Mouse (Mus musculus) effector memory CD4-positive, alpha-beta T cell, adult 5 months (primary cell): ENCODE data around the gene Dapk3. TPM values are rescaled to one million over a fixed set of nuclear protein-coding genes. Genes with fewer than 3 reads are reported as not detected.

ENCODE experiments used
- polyA plus RNA-seq: library from polyadenylated mRNA; unstranded; fragments of 100-300 nt; shearing (Covaris generic); gene quantifications from one replicate; pipeline ENCODE4 v1.2.1, GENCODE M21; 2017

Dapk3 gene
- polyA plus RNA-seq = 90.2 TPM

DNA sequence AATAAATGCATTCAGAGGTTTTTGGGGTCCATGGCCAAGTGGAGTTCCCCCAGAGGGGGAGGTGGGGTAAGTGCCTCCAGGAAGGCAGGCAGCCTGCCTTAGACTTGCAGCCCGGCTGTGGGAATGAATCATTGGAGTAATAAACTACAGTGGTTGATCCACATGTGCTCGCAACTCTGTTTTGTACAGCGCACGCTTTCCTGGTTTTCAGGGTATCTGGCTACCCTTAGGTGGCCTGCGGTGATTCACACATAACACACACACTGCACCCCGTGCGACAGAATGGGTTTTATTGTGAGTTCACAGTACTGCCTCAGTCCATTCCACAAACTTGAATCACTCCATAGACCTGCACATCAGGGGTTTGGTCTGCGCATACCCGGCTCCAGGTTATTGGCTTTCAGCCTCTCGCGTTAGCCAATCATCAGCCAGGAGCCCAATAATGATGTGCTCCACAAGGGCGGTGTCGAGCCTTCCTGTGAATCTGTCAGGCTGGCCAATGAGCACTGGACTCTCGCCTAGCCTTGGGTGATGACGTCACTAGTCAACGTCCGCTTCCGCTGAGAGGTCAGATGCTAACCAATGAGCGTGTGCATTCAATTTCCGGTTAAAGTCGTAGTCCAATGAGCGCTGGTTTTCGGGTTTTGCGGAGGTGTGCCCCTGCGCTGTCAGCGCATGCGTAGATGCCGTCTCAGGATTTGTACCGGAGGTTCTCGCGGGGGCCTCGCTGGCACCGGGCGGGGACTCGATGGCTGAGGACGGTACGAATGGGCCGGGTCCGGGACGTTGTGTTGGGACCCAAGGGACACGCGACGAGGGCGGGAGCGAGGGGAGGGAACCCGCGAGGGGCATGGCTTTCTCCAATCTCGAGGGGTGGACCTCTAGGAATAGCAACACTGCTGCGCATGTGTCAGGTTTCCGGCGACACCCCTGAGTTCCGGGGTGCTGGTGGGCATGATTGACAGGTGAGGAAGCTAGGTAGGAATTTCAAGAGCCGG, at the start of gene Dapk3:
Gene Dapk3 (plus strand): TSS at position 670 of the 998 bp plus-strand sequence.

DNA sequence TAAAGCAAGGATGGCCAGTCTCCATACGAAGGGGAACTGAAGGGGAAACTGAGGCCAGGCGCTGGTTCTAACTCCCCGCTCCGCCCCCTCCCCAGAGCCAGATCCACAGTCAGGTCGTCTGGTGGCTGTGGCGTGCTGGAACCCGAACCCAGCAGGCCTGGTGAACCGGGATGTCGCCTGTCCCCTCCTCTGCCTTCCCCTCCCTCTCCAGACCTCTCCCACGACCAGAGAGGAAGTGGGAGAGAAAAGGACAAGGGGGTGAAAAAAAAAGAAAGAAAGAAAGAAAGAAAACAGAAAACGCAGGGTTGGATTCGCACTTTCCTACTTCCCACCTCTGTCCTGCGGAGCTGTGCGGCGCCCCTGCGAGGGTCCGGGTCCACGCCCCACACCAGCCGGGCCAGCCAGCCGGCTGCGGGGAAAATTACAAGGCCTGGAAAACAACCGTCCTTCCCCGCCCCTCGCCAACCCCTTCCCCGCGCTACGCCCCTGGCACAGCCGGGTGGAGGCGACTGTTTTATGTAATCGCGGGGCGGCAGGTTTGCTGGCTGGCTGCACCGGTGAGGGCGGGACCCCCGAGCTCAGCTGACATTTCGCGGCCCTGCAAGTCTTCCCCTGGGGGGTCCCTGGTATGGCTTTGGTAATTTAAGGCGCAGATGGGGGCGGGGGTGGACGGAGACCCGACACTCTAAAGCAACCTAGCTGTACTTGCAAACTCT, 47.7 kb upstream of the Dapk3 start, which contains the start of gene Zbtb7a:
Gene Zbtb7a (plus strand): TSS at position 255 of the 716 bp plus-strand sequence.

DNA sequence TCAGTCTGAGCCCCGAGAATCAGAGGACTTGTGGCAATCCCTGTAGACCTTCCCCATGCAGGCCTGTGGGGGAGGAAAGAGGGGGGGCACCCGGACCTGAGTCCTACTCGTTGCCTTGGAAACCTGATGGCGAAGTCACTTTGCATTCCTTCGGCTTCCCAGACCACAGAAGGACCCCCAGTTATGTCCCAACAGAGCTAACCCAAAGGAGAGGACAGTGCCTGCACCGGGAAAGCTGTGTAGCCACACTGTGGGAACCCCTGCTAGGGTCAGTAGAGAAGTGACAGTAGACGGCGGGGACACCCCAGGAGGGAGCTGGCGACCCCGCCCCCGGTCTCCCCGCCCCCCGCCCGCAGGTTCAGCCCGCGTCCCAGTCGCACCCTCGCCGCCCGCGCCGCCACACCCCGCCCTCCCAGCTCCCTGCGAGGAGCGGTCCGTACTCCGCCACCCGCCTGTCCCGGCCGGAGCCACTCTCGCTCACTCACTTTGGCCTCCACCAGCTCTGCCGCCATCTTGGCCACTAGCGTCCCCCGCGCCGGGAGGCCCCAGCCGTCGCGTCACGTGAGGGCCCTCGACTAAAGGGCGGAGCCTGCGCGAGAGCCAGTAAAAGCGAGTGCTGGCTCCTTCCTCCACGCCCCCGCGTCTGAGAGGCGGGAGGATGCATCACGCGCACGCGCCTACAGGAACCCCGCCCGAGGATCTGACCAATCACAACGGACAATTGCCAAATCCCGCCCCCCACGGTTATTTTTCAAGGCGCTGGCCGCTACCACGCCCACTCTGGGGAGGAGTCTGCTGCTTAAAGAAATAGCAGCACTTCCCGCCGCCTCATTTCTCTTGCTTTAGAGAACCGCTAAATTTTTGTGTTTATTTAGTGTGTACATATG, 15.4 kb upstream of the Dapk3 start, which contains the start of gene Pias4:
Gene Pias4 (minus strand): TSS at position 724 of the 887 bp plus-strand sequence.

DNA sequence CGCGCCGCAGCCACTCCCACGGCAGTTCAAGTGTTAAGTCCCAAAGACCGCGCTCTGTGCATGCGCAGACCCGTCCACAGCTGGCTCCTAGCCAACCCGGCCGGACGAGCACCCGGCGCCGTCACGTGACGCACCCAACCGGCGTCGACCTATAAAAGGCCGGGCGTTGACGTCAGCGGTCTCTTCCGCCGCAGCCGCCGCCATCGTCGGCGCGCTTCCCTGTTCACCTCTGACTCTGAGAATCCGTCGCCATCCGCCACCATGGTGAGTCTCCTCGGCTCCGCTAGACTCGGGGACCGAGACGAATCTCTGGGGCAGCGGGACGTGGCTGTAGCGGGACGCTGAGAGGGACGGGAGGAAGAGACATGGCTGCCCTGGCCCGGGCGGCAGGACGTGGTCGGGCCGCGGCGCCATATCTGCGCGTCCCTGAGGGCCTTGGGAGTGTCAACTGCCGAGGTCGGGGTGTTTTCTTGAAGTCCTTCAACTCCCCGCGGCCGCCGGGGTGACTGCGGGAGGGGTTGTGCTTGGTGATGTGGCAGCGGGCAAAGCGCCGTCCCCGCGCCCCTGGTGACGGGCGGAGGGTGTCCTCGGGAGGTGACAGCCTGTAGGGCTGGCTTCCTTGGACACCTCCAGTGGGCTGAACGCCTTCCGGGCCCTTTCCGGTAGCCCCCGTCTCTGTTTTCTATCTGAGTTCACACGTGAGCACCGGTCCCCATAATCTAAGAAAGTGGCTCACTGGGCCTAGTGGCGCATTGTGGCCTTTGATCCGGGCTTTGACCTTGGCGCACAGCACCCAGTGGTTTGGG, 6.1 kb upstream of the Dapk3 start, which contains the start of gene Eef2:
Gene Eef2 (plus strand): TSS at position 166 of the 806 bp plus-strand sequence.

DNA sequence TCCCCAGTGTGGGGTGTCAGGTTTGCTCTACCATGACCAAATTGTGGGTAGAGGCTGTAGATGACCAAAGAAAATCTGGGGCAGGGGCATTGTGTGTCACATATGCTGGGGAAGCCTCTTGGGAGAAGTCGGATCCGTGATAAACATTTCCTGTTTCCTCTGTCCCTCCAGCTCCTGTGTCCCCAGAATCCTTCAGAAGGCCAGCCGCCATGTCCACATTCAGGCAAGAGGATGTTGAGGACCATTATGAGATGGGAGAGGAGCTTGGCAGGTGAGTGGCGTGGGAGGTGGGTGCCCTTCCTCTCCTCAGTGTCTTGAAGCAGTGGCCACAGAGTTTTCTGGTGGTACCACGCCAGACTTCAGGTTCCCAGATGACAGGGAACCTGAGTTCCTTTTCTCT, 1.0 kb downstream of the Dapk3 start, which contains the start of gene 4930442H23Rik:
Gene 4930442H23Rik (minus strand): TSS at position 45 of the 400 bp plus-strand sequence.

DNA sequence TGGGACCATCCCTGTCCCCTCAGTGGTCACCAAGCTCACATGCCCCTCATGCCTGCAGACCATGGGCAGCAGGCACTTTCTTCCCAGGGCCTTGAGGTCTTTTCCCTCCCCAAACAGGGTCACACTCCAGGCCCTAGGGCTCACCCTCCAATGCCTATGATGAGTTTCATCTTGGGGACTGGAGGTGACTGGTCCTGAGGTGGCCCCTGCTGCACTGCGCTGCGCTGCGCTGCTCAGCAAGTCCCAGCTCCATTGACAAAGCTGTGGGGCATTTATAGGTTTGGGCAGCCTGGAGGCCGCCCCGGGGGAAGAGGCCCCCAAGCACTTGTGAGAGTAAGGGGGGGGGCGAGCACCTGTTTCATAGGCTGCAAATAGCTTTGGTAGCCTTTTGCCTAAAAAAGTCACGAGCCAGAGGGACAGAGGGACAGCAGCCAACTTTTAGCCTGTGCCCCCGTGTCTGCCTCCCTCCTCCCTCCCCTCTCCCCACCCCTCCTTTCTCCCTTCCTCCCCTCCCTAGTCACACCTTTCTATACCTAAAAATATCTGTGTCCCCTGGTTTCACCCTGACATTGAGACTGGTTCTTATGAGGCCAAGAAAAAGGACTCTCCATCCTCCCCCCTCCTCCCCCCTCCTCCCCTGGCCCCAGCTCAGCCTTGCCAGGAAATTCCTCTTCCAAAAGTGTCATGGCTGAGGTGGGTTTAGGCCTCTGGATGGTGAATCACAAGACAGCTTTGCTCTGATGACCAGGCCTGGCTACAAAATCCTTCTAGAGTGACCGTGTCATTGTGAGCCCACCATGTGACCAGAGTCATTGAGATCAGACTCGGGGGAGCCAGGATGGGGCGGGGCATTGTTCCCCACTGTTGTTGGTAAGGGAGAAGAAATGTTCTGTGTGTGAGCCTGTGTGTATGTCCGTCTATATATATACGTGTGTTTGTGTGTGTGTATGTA, 19.3 kb downstream of the Dapk3 start, which contains the start of gene Nmrk2:
Gene Nmrk2 (minus strand): TSS at position 245 of the 952 bp plus-strand sequence.

DNA sequence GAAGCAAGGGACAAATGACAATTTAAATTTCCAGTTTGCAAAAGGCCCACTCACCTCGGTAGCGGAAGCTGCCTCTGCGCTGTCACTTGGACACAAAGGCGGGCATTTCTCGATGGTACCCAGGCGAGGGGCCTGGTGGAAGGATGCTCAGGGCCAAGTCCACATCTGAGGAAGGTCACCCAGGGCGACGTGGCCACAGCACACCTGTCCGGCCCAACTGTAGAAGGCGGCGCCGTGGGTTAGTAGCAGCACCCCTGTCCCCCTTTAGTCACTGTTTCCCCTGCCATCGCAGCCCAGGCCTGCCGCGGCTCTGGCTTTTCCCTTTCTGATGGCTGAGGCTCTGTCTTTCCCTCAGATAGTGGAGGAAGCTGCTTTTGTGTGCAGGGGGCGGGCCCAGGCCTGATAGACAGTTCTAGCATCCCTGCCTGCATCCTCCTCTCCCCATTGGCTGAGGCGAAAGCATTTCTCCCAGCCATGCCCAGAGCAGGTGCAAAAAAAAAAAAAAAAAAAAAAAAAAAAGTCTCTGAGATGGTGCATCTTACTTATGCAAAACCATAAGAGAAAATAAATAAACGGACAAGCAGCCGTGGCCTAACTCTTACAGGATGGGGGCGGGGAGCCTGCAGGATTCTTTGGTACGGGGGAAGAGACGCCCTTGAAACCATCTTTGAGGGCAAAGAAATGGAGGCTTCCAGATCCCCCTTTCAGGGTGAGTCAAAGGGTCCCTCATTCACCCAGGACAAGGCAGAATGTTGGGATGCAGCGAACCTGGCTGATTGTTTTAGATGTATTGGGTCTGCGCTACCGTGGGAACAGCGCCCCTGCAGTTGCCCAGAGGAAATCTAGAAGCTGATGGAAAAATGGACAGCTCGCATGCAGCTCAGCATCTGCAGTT, 47.9 kb downstream of the Dapk3 start, which contains the start of gene Atcay:
Gene Atcay (minus strand): TSS at position 396 of the 895 bp plus-strand sequence.

DNA sequence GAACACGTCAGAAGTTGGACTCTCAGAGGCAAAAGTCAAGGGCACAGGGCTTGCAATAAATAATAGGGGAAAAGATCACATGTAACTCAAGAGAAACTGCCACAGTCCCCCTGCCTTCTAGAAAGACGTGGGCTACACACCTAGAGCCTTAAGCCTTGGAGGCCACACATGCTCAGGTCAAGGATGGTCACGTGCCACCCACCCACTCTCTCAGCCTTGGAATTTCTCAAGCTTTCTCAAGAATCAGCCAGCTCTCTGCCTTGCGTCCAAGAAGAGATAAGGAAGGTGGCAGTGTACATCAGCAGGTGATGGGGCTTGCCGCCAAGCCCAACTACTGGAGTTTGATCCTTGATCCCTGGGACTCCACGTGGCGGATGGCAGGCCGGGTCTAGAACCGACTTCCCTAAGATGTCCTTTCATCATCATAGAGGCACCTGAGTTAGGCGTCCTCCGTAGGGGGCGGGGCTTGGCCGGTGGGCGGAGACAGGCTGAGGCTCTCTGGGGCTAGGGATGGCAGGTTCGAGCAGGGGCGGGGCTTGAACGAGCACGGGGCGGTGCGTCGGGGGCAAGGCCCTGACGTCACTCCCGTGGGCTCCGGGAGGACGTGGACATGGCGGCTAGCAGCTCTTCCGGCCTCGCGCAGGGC, 49.9 kb downstream of the Dapk3 start, which contains the start of gene Zfr2:
Gene Zfr2 (plus strand): TSS at position 576 of the 646 bp plus-strand sequence.

Other genes starting within 250 kb of the Dapk3 start
- gene Gng7, start 168.1 kb upstream of the Dapk3 start, polyA plus RNA-seq = 0.67 TPM
- not detected for gene Diras1, start 157.3 kb upstream of the Dapk3 start, polyA plus RNA-seq
- 9.4 TPM for gene Slc39a3, start 145.6 kb upstream of the Dapk3 start, polyA plus RNA-seq
- gene Sgta, start 122.8 kb upstream of the Dapk3 start, polyA plus RNA-seq = 64.8 TPM
- 6.2 TPM for gene Thop1, start 113.0 kb upstream of the Dapk3 start, polyA plus RNA-seq
- gene Creb3l3, start 84.1 kb upstream of the Dapk3 start, polyA plus RNA-seq = not detected
- 147 TPM for gene Map2k2, start 77.1 kb upstream of the Dapk3 start, polyA plus RNA-seq
- gene Zbtb7a, start 47.8 kb upstream of the Dapk3 start, polyA plus RNA-seq = 74.9 TPM
- gene Pias4, start 15.1 kb upstream of the Dapk3 start, polyA plus RNA-seq = 39.4 TPM
- gene Eef2, start 6.4 kb upstream of the Dapk3 start, polyA plus RNA-seq = 872 TPM
- gene 4930442H23Rik, start 844 bp downstream of the Dapk3 start, polyA plus RNA-seq = 0.70 TPM
- gene Nmrk2, start 19.0 kb downstream of the Dapk3 start, polyA plus RNA-seq = 0.21 TPM
- 5.9 TPM for gene Atcay, start 47.8 kb downstream of the Dapk3 start, polyA plus RNA-seq
- 5.5 TPM for gene Zfr2, start 50.1 kb downstream of the Dapk3 start, polyA plus RNA-seq
- 59.6 TPM for gene Matk, start 69.9 kb downstream of the Dapk3 start, polyA plus RNA-seq
- 146 TPM for gene Mrpl54, start 83.9 kb downstream of the Dapk3 start, polyA plus RNA-seq
- 40.4 TPM for gene Apba3, start 84.0 kb downstream of the Dapk3 start, polyA plus RNA-seq
- 10.0 TPM for gene Tjp3, start 108.6 kb downstream of the Dapk3 start, polyA plus RNA-seq
- gene Pip5k1c, start 110.0 kb downstream of the Dapk3 start, polyA plus RNA-seq = 81.0 TPM
- gene Cactin, start 138.1 kb downstream of the Dapk3 start, polyA plus RNA-seq = 42.4 TPM
- gene Tbxa2r, start 145.7 kb downstream of the Dapk3 start, polyA plus RNA-seq = 14.6 TPM
- gene Gipc3, start 160.3 kb downstream of the Dapk3 start, polyA plus RNA-seq = not detected
- gene Hmg20b, start 167.5 kb downstream of the Dapk3 start, polyA plus RNA-seq = 27.3 TPM
- 3.1 TPM for gene Mfsd12, start 174.5 kb downstream of the Dapk3 start, polyA plus RNA-seq
- not detected for gene 4930404N11Rik, start 182.8 kb downstream of the Dapk3 start, polyA plus RNA-seq
- 46.9 TPM for gene Fzr1, start 195.5 kb downstream of the Dapk3 start, polyA plus RNA-seq
- gene Dohh, start 201.4 kb downstream of the Dapk3 start, polyA plus RNA-seq = 41.2 TPM
- gene Gm48551, start 201.5 kb downstream of the Dapk3 start, polyA plus RNA-seq = 1.6 TPM
- 1.6 TPM for gene Gm48552, start 206.0 kb downstream of the Dapk3 start, polyA plus RNA-seq
- gene Smim24, start 210.0 kb downstream of the Dapk3 start, polyA plus RNA-seq = 1.1 TPM